Mouse (Mus musculus): ENCODE data around the gene Litaf. TPM values are rescaled to one million over a fixed set of nuclear protein-coding genes. Genes with fewer than 3 reads are reported as not detected.

Gene Litaf
- polyA plus RNA-seq, 1 experiment from 2014 or later = 106 TPM

DNA sequence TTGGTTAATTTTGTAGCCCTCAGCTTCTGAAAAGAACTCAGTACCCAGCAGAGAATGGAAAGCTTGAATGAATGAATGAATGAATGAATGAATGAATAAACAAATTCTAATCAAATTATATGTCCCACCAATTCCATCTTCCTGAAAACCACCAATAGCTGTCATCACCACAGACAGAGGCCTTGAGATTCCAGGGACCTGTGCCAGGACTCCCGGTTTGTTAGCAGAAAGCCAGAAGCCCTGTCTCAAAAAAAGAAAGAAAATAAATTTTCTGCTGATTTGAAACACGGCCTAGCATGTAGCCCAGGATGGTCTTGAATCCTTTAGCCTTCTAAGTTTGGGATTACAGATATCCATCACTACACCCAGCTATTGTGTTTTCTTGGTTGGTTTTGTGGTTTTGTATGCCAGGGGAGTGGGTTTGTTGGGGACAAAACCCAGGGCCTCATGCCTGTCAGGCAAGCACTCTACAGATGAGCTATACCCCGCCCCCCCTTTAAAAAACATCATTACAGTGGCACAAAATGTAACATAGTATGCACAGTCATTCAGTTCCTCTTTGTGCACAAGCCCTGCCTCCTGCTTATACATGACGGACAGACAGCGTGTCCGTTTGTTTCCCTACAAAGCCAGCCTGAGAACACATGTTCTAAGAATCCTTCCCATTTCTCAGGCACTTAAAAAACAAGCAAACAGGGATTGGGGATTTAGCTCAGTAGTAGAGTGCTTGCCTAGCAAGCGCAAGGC lies 120.4 kb downstream of the Litaf start:
- no peak for TF ChIP-seq CTCF (IDR thresholded peaks at IDR 0.05)
- TF ChIP-seq EP300 (IDR thresholded peaks at IDR 0.05) = no peak
- no peak overlapping the region for H3K27ac ChIP-seq (ENCODE audit: low read length)
- H3K9ac ChIP-seq (replicated peaks; ENCODE audit: low read depth) = no peak overlapping the region
- no peaks in the 10 kb centered on the region for H3K9me3 ChIP-seq (ENCODE audit: low read length)
- no peak for DNase-seq (ENCODE audit: low spot score)
- H3K4me1 ChIP-seq (ENCODE audit: insufficient read depth, low read depth, low read length) = no peaks in the 10 kb centered on the region
- H3K4me2 ChIP-seq (replicated peaks; ENCODE audit: low read depth, low read length) = no peak overlapping the region
- H3K36me3 ChIP-seq (ENCODE audit: insufficient read depth, low read length) = no peaks in the 10 kb centered on the region
- no peak overlapping the region for H3K4me3 ChIP-seq (ENCODE audit: low read depth, low read length)
- no peak for ATAC-seq
- no peaks in the 10 kb centered on the region for H3K27me3 ChIP-seq (replicated peaks; ENCODE audit: insufficient read depth, low read length)
- 77% methylated on average over 7 of the region's 7 CpGs for WGBS

DNA sequence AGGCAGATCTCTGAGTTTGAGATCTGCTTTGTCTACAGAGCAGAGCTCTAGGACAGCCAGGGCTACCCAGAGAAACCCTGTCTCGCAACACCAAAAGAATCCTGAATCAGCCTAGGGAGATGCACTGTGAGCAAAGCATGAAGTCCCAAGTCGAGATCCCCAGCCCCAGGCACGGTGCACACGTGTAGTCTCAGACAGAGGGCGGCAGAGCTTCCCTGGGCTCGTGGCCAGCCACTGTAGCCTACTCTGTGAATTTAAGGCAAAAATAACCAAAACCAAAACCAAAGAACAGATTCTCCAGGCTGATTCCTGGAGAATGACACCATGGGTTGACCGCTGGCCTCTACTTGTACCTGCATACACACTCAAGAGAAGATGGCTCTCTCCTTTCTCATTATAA lies 121.4 kb downstream of the Litaf start:
- H3K27me3 ChIP-seq (replicated peaks; ENCODE audit: insufficient read depth, low read length) = no peaks in the 10 kb centered on the region
- TF ChIP-seq EP300 (IDR thresholded peaks at IDR 0.05) (no peak), CTCF (IDR thresholded peaks at IDR 0.05) (peak; percentile 3; the same call in 1 of the 2 replicates)
- no peak for DNase-seq (ENCODE audit: low spot score)
- H3K27ac ChIP-seq (ENCODE audit: low read length) = no peak overlapping the region
- WGBS = 68% methylated on average over 7 of the region's 7 CpGs
- no peak overlapping the region for H3K4me2 ChIP-seq (replicated peaks; ENCODE audit: low read depth, low read length)
- no peak overlapping the region for H3K9ac ChIP-seq (replicated peaks; ENCODE audit: low read depth)
- no peak overlapping the region for H3K4me3 ChIP-seq (ENCODE audit: low read depth, low read length)
- H3K9me3 ChIP-seq (ENCODE audit: low read length) = no peaks in the 10 kb centered on the region
- no peaks in the 10 kb centered on the region for H3K36me3 ChIP-seq (ENCODE audit: insufficient read depth, low read length)
- no peak for ATAC-seq
- no peaks in the 10 kb centered on the region for H3K4me1 ChIP-seq (ENCODE audit: insufficient read depth, low read depth, low read length)

DNA sequence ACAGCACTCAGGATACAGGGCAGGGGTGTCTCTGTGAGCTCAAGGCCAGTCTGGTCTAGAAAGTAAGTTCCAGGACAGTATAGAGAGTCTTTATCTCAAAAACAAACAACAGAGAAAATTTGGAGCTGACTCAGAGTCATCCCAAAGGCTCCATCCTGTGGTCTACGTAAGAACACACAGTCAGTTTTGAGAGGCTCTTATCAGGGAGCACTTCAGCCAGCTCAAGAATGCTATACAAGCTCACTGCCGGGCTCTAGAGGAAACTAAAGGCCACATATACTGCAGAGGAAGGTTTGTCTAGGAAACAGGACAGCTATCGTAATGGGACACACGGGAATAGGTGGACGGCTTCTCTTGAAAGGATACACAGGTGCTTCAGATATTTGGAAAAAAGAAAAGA lies 122.7 kb downstream of the Litaf start:
- TF ChIP-seq EP300 (IDR thresholded peaks at IDR 0.05) = no peak
- TF ChIP-seq CTCF (IDR thresholded peaks at IDR 0.05) = peak; percentile 40
- Histone ChIP-seq H3K4me3 (ENCODE audit: low read depth, low read length) (no peak overlapping the region), H3K9me3 (ENCODE audit: low read length) (no peaks in the 10 kb centered on the region), H3K36me3 (ENCODE audit: insufficient read depth, low read length) (no peaks in the 10 kb centered on the region), H3K27me3 (replicated peaks; ENCODE audit: insufficient read depth, low read length) (no peaks in the 10 kb centered on the region), H3K4me1 (ENCODE audit: insufficient read depth, low read depth, low read length) (no peaks in the 10 kb centered on the region), H3K27ac (ENCODE audit: low read length) (no peak overlapping the region), H3K9ac (replicated peaks; ENCODE audit: low read depth) (no peak overlapping the region), H3K4me2 (replicated peaks; ENCODE audit: low read depth, low read length) (no peak overlapping the region)
- ATAC-seq = peak; percentile 82
- peak; percentile 83 for DNase-seq (ENCODE audit: low spot score)
- WGBS = 36% methylated on average over 5 of the region's 5 CpGs

DNA sequence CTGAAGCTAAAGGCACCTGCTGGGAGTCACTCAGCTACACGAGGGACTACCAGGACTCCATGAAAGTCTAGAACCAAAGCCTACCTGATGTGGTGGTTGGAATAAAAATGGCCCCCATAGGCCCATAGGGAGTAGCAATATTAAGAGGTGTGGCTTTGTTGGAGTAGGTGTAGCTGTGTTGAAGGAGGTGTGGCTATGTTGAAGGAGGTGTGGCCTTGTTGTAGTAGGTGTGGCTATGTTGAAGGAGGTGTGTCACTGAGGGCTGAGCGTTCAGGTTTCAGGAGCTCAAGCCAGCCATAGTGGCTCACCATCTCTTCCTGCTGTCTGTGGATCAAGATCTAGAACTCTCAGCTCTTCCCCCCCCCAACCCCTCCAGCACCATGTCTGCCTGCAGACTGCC lies 125.3 kb downstream of the Litaf start:
- DNase-seq (ENCODE audit: low spot score) (no peak), ATAC-seq (no peak)
- H3K4me1 ChIP-seq (ENCODE audit: insufficient read depth, low read depth, low read length) = no peaks in the 10 kb centered on the region
- no peak overlapping the region for H3K4me2 ChIP-seq (replicated peaks; ENCODE audit: low read depth, low read length)
- H3K36me3 ChIP-seq (ENCODE audit: insufficient read depth, low read length) = no peaks in the 10 kb centered on the region
- H3K27ac ChIP-seq (ENCODE audit: low read length) = no peak overlapping the region
- no peak overlapping the region for H3K4me3 ChIP-seq (ENCODE audit: low read depth, low read length)
- TF ChIP-seq EP300 (IDR thresholded peaks at IDR 0.05) = no peak
- TF ChIP-seq CTCF (IDR thresholded peaks at IDR 0.05) = no peak
- H3K27me3 ChIP-seq (replicated peaks; ENCODE audit: insufficient read depth, low read length) = no peaks in the 10 kb centered on the region
- 78% methylated on average over 2 of the region's 2 CpGs for WGBS
- no peak overlapping the region for H3K9ac ChIP-seq (replicated peaks; ENCODE audit: low read depth)
- no peaks in the 10 kb centered on the region for H3K9me3 ChIP-seq (ENCODE audit: low read length)

DNA sequence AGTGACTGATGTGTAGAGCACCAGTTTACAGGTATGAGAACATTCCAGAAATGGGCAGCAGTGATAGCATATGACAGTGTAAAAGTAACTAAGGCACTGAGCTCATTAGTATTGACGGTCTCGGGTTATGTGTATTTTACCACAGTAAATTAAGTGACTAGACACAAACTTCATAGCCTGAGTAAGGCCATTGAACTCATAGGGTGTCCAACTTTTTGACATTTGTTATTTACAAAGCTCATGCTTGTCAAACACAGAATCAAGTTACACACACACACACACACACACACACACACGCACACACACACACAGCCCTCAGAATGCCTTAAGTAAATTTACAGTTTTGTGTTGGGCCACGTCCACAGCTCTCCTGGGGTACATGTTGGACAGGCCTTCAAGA lies 126.0 kb downstream of the Litaf start:
- no peak overlapping the region for H3K4me3 ChIP-seq (ENCODE audit: low read depth, low read length)
- no peak for ATAC-seq
- H3K4me1 ChIP-seq (ENCODE audit: insufficient read depth, low read depth, low read length) = no peaks in the 10 kb centered on the region
- no peaks in the 10 kb centered on the region for H3K27me3 ChIP-seq (replicated peaks; ENCODE audit: insufficient read depth, low read length)
- H3K36me3 ChIP-seq (ENCODE audit: insufficient read depth, low read length) = no peaks in the 10 kb centered on the region
- no peak overlapping the region for H3K4me2 ChIP-seq (replicated peaks; ENCODE audit: low read depth, low read length)
- no peak overlapping the region for H3K9ac ChIP-seq (replicated peaks; ENCODE audit: low read depth)
- DNase-seq (ENCODE audit: low spot score) = no peak
- H3K9me3 ChIP-seq (ENCODE audit: low read length) = no peaks in the 10 kb centered on the region
- no peak for TF ChIP-seq EP300 (IDR thresholded peaks at IDR 0.05)
- WGBS = 69% methylated on average over 4 of the region's 4 CpGs
- H3K27ac ChIP-seq (ENCODE audit: low read length) = no peak overlapping the region

DNA sequence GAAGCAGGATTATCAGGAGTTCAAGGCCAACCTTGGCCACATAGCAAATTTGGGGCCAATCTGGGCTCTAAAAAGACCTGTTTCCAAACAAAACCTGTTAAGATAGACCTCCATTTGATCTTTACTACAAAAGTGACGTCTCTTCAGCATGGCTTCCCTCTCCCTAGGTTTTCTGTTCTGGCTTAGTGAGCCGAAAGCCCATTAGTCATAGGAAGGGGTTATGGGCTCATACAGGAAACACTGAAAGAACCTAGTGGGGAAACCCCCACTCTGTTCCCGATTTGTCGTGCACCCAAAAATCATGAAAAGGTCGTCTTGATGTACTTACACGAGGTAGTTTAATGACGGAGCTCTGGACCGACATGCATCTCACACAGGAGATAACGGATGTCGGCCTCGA lies 128.5 kb downstream of the Litaf start:
- WGBS = 70% methylated on average over 11 of the region's 11 CpGs
- Histone ChIP-seq H3K27ac (ENCODE audit: low read length) (no peak overlapping the region), H3K9me3 (ENCODE audit: low read length) (no peaks in the 10 kb centered on the region), H3K36me3 (ENCODE audit: insufficient read depth, low read length) (no peaks in the 10 kb centered on the region), H3K4me1 (ENCODE audit: insufficient read depth, low read depth, low read length) (no peaks in the 10 kb centered on the region), H3K9ac (replicated peaks; ENCODE audit: low read depth) (no peak overlapping the region), H3K4me3 (ENCODE audit: low read depth, low read length) (no peak overlapping the region), H3K4me2 (replicated peaks; ENCODE audit: low read depth, low read length) (no peak overlapping the region), H3K27me3 (replicated peaks; ENCODE audit: insufficient read depth, low read length) (no peaks in the 10 kb centered on the region)
- no peak for TF ChIP-seq CTCF (IDR thresholded peaks at IDR 0.05)
- TF ChIP-seq EP300 (IDR thresholded peaks at IDR 0.05) = no peak
- ATAC-seq (no peak), DNase-seq (ENCODE audit: low spot score) (no peak)
